Mouse (Mus musculus) ES-Bruce4 (cell line): ENCODE data around the gene Phgr1.

Experiments used
- CTCF ChIP-seq: IDR thresholded peaks from one replicate; pipeline ENCODE4 v1.8.1; 2011; ENCODE audit warnings: low read depth, low read length
- EP300 ChIP-seq: IDR thresholded peaks from 2 replicates; pipeline ENCODE4 v1.6.1; 2011; ENCODE audit warnings: low read depth, low read length; ENCODE audit not compliant: insufficient read depth

DNA sequence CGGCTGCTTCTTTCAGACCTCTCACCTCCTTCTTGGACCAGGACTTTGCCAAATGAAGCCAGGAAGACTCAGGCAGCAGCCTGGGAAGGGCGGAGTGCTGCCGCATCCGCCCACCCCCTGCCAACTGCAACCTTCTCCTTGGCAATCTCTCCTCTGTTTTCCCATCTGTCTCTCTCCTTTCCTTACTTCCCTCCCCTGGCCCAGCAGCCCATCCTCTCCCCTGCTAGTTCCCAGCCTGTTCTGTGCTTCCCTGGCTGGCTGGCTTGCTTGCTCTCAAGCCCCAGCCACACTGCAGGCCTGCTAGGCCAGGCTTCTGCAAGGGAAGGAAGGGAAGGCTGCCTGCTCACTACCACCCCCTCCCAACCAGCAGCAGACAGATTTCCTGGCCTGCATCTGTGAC lies 3.3 kb downstream of the Phgr1 start:
- TF ChIP-seq EP300 (no peak), CTCF (no peak)
